Mouse (Mus musculus) lung, embryonic 15.5 days (tissue): Measurements from ENCODE around the gene Mef2a. TPM values are rescaled to one million over a fixed set of nuclear protein-coding genes. Genes with fewer than 3 reads are reported as not detected.

Experiments
- ATAC-seq: fragments of 200-750 bp; cut with Nextera tagmentation; 2 replicates; pipeline ENCODE4 v1.8.0; 2017; ENCODE audit warnings: moderate number of reproducible peaks, borderline replicate concordance; ENCODE audit not compliant: low FRiP score, low TSS enrichment; ENCODE audit errors: extremely low read depth
- H3K27ac ChIP-seq: fragments of 300-500 bp; sonication (generic); 2 replicates; pipeline ENCODE4 v1.5.1; 2015; ENCODE audit warnings: moderate library complexity, mild to moderate bottlenecking, inconsistent platforms
- H3K27me3 ChIP-seq: fragments of 300-500 bp; sonication (generic); 2 replicates; pipeline ENCODE4 v1.6.1; 2015; ENCODE audit warnings: inconsistent platforms
- H3K36me3 ChIP-seq: fragments of 300-500 bp; sonication (generic); 2 replicates; pipeline ENCODE4 v1.6.1; 2015; ENCODE audit warnings: inconsistent platforms
- H3K4me1 ChIP-seq: fragments of 300-500 bp; sonication (generic); 2 replicates; pipeline ENCODE4 v1.6.1; 2015; ENCODE audit warnings: inconsistent platforms
- H3K4me2 ChIP-seq: fragments of 300-500 bp; sonication (generic); 2 replicates; pipeline ENCODE4 v1.6.1; 2015; ENCODE audit warnings: inconsistent platforms, mild to moderate bottlenecking, moderate library complexity
- H3K4me3 ChIP-seq: fragments of 300-500 bp; sonication (generic); 2 replicates; pipeline ENCODE4 v1.5.1; 2015; ENCODE audit warnings: mild to moderate bottlenecking, inconsistent platforms
- H3K9ac ChIP-seq: fragments of 300-500 bp; sonication (generic); 2 replicates; pipeline ENCODE4 v1.6.1; 2015; ENCODE audit warnings: inconsistent platforms
- H3K9me3 ChIP-seq: fragments of 300-500 bp; sonication (generic); 2 replicates; pipeline ENCODE4 v1.6.1; 2016; ENCODE audit warnings: inconsistent platforms
- WGBS: fragments of 180-500 bp; shearing (Covaris S2); methylation state at CpG from one replicate; pipeline ENCODE4 v1.1.7; 2015; 5-methylcytosine and 5-hydroxymethylcytosine counted together
- polyA plus RNA-seq: library from polyadenylated mRNA; unstranded; fragments of >200 nt; fragmentation: Nextera tagmentation; extraction: Ambion mirVana; gene quantifications from 2 replicates; pipeline ENCODE4 v1.2.1, GENCODE M21; 2015

Gene Mef2a
- polyA plus RNA-seq, 1 experiment from 2014 or later, result 56.3 TPM

- 52% methylated on average over 5 of the region's 5 CpGs for WGBS
- no peak for ATAC-seq
- Histone ChIP-seq H3K4me1 (no peaks in the 10 kb centered on the region; the same call in 1 of the 2 replicates), H3K9me3 (no peaks in the 10 kb centered on the region), H3K36me3 (no peaks in the 10 kb centered on the region), H3K27me3 (no peaks in the 10 kb centered on the region), H3K4me3 (no peak overlapping the region), H3K9ac (no peak overlapping the region), H3K4me2 (no peak overlapping the region), H3K27ac (peak overlapping the region; percentile 7; the same call in 1 of the 2 replicates)
Observed at GRCm38 (mm10) chr7:67390760-67391159, 18.1 kb upstream of the Mef2a start.

- Histone ChIP-seq H3K4me1 (no peaks in the 10 kb centered on the region; the same call in 1 of the 2 replicates), H3K36me3 (no peaks in the 10 kb centered on the region), H3K4me2 (no peak overlapping the region), H3K9me3 (no peaks in the 10 kb centered on the region), H3K27ac (no peak overlapping the region), H3K4me3 (no peak overlapping the region), H3K9ac (no peak overlapping the region), H3K27me3 (no peaks in the 10 kb centered on the region)
- 63% methylated on average over 7 of the region's 7 CpGs for WGBS
- ATAC-seq, result no peak
Observed at GRCm38 (mm10) chr7:67390095-67390494, 17.4 kb upstream of the Mef2a start.

- Histone ChIP-seq H3K9ac (no peak overlapping the region), H3K9me3 (no peaks in the 10 kb centered on the region), H3K4me1 (no peaks in the 10 kb centered on the region; the same call in 1 of the 2 replicates), H3K36me3 (no peaks in the 10 kb centered on the region), H3K27me3 (no peaks in the 10 kb centered on the region), H3K4me2 (no peak overlapping the region), H3K27ac (no peak overlapping the region), H3K4me3 (no peak overlapping the region)
- WGBS, result 55% methylated on average over 6 of the region's 6 CpGs
- ATAC-seq, result peak; percentile 64
Observed at GRCm38 (mm10) chr7:67384942-67385872, 12.5 kb upstream of the Mef2a start.

- no peak overlapping the region for H3K9ac ChIP-seq
- H3K4me3 ChIP-seq, result no peak overlapping the region
- H3K4me2 ChIP-seq, result peak overlapping the region; percentile 5; the same call in 1 of the 2 replicates
- WGBS, result 54% methylated on average over 6 of the region's 6 CpGs
- no peaks in the 10 kb centered on the region for H3K27me3 ChIP-seq
- no peaks in the 10 kb centered on the region for H3K36me3 ChIP-seq
- no peaks in the 10 kb centered on the region for H3K9me3 ChIP-seq
- no peak for ATAC-seq
- H3K4me1 ChIP-seq, result no peaks in the 10 kb centered on the region
- H3K27ac ChIP-seq, result peak overlapping the region; percentile 32
Observed at GRCm38 (mm10) chr7:67380174-67381129, 7.8 kb upstream of the Mef2a start.

- ATAC-seq, result no peak
- 83% methylated on average over 6 of the region's 6 CpGs for WGBS
- H3K4me2 ChIP-seq, result no peak overlapping the region
Observed at GRCm38 (mm10) chr7:67376796-67377195, 4.1 kb upstream of the Mef2a start.

GRCm38 (mm10) chr7:67373975-67374374 is 1.3 kb upstream of the Mef2a start:
- Histone ChIP-seq H3K27ac (peak overlapping the region; percentile 99), H3K4me2 (peak overlapping the region; percentile 92), H3K27me3 (no peaks in the 10 kb centered on the region), H3K4me3 (peak overlapping the region; percentile 94), H3K4me1 (peaks cover 19% of the 10 kb centered on the region), H3K9ac (no peak overlapping the region), H3K9me3 (no peaks in the 10 kb centered on the region), H3K36me3 (no peaks in the 10 kb centered on the region)
- WGBS, result 53% methylated on average over 5 of the region's 5 CpGs
- ATAC-seq, result no peak

More at GRCm38 (mm10) chr7:67376796-67377195, 4.1 kb upstream of the Mef2a start:
- Histone ChIP-seq H3K9me3 (no peaks in the 10 kb centered on the region), H3K27me3 (no peaks in the 10 kb centered on the region), H3K9ac (no peak overlapping the region), H3K4me1 (peaks cover 11% of the 10 kb centered on the region), H3K4me3 (no peak overlapping the region), H3K27ac (no peak overlapping the region), H3K36me3 (no peaks in the 10 kb centered on the region)

GRCm38 (mm10) chr7:67373584-67373960 is 914 bp upstream of the Mef2a start:
- WGBS, result 28% methylated on average over 6 of the region's 6 CpGs
- peak overlapping the region; percentile 99 for H3K9ac ChIP-seq
- H3K4me3 ChIP-seq, result peak overlapping the region; percentile 94
- no peaks in the 10 kb centered on the region for H3K36me3 ChIP-seq
- no peaks in the 10 kb centered on the region for H3K9me3 ChIP-seq
- ATAC-seq, result no peak
- peak overlapping the region; percentile 92 for H3K4me2 ChIP-seq
- H3K27ac ChIP-seq, result peak overlapping the region; percentile 99
- no peaks in the 10 kb centered on the region for H3K27me3 ChIP-seq
- H3K4me1 ChIP-seq, result peaks cover 19% of the 10 kb centered on the region

GRCm38 (mm10) chr7:67371891-67372672 is 576 bp downstream of the Mef2a start:
- H3K9ac ChIP-seq, result peak overlapping the region; percentile 99
- H3K27ac ChIP-seq, result peak overlapping the region; percentile 99
- H3K9me3 ChIP-seq, result no peaks in the 10 kb centered on the region
- WGBS, result 0% methylated on average over 45 of the region's 75 CpGs
- peak overlapping the region; percentile 92 for H3K4me2 ChIP-seq
- peaks cover 19% of the 10 kb centered on the region for H3K4me1 ChIP-seq
- no peaks in the 10 kb centered on the region for H3K27me3 ChIP-seq
- H3K4me3 ChIP-seq, result peak overlapping the region; percentile 94
- peak; percentile 62 for ATAC-seq
- no peaks in the 10 kb centered on the region for H3K36me3 ChIP-seq

GRCm38 (mm10) chr7:67371351-67371890 is 1.2 kb downstream of the Mef2a start:
- Histone ChIP-seq H3K4me1 (peaks cover 19% of the 10 kb centered on the region), H3K36me3 (no peaks in the 10 kb centered on the region), H3K4me3 (peak overlapping the region; percentile 94), H3K9me3 (no peaks in the 10 kb centered on the region), H3K27me3 (no peaks in the 10 kb centered on the region), H3K4me2 (peak overlapping the region; percentile 92), H3K9ac (peak overlapping the region; percentile 99), H3K27ac (peak overlapping the region; percentile 99)
- no peak for ATAC-seq
- WGBS, result 4% methylated on average over 10 of the region's 10 CpGs

GRCm38 (mm10) chr7:67369645-67370044 is 3.0 kb downstream of the Mef2a start:
- Histone ChIP-seq H3K27me3 (no peaks in the 10 kb centered on the region), H3K9me3 (no peaks in the 10 kb centered on the region), H3K4me2 (no peak overlapping the region; the same call in 1 of the 2 replicates), H3K4me1 (peaks cover 23% of the 10 kb centered on the region), H3K4me3 (no peak overlapping the region), H3K36me3 (no peaks in the 10 kb centered on the region), H3K9ac (no peak overlapping the region), H3K27ac (no peak overlapping the region)
- no peak for ATAC-seq
- 57% methylated on average over 4 of the region's 4 CpGs for WGBS

- Histone ChIP-seq H3K27me3 (no peaks in the 10 kb centered on the region), H3K36me3 (no peaks in the 10 kb centered on the region), H3K27ac (no peak overlapping the region), H3K9me3 (no peaks in the 10 kb centered on the region), H3K4me3 (no peak overlapping the region), H3K4me2 (no peak overlapping the region), H3K4me1 (peaks cover 16% of the 10 kb centered on the region), H3K9ac (no peak overlapping the region)
- WGBS, result 80% methylated on average over 2 of the region's 2 CpGs
- ATAC-seq, result no peak
Observed at GRCm38 (mm10) chr7:67368394-67368793, 4.3 kb downstream of the Mef2a start.
